Mouse (Mus musculus) thymus, adult 2 months (tissue): ENCODE measurements at regions not wholly inside any gene's neighbourhood (a gene's known extent, or its start where the extent isn't known, plus 50 kb on each side); places are given as distances from the start of the nearest gene placed in this dataset.

Source experiments
- CTCF ChIP-seq: fragments of 200-500 bp; IDR thresholded peaks from 2 replicates; pipeline ENCODE4 v1.5.1; 2012; ENCODE audit warnings: mild to moderate bottlenecking, control low read depth, low read length, moderate library complexity, borderline replicate concordance; ENCODE audit not compliant: control insufficient read depth, poor library complexity, insufficient read depth; ENCODE audit errors: extremely low read depth
- POLR2A ChIP-seq: fragments of 200-500 bp; IDR thresholded peaks from 2 replicates; pipeline ENCODE4 v1.6.1; 2012; ENCODE audit warnings: mild to moderate bottlenecking, low read length, control low read depth, moderate library complexity; ENCODE audit not compliant: control insufficient read depth, poor library complexity, insufficient read depth; ENCODE audit errors: extremely low read depth

DNA sequence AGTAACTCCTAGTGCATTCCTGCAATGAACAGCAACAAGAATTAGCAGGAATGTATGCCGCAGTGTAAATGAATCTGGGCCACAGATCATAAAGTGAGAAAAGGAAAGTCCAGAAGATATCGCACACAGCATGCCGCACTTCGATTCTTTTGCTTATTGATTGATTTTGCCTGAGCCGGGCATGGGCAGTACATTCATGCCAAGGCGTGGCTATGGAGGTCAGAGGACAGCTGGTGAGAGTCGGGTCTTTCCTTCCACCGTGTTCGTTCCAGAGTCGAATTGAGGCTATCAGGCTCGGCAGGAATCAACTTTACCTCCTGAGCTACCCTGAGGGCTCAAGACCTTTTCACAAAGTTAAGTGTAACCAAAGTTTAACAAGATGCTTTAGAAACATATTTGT, 372.3 kb upstream of the Jarid2 start:
- TF ChIP-seq CTCF (no peak), POLR2A (no peak)
